Mouse (Mus musculus): ENCODE results near the gene Tmem151a.

- TF ChIP-seq CTCF (conservative IDR thresholded peaks at IDR 0.05; ENCODE audit: low read length) (no peak), NANOG (IDR thresholded peaks at IDR 0.05; ENCODE audit: borderline replicate concordance, low read length) (no peak), POU5F1 (IDR thresholded peaks at IDR 0.05; ENCODE audit: borderline replicate concordance, low read length) (no peak)
These were observed 8.3 kb upstream of the Tmem151a start for GRCm38 (mm10) chr19:5093481-5094242.

All from E14TG2a.4 (cell line).